Mouse (Mus musculus) midbrain, postnatal 0 days (tissue): ENCODE measurements around the gene Gm13693. TPM values are rescaled to one million over a fixed set of nuclear protein-coding genes. Genes with fewer than 3 reads are reported as not detected.

Experiments used
- ATAC-seq: fragments of 200-750 bp; cut with Nextera tagmentation; 2 replicates; pipeline ENCODE4 v1.8.0; 2017; ENCODE audit warnings: moderate number of reproducible peaks, mild to moderate bottlenecking, moderate TSS enrichment, moderate library complexity; ENCODE audit not compliant: low FRiP score
- DNase-seq: peaks from one replicate; pipeline ENCODE4 v3.0.0-alpha.2; 2015; ENCODE audit warnings: low spot score
- H3K27ac ChIP-seq: fragments of 300-500 bp; sonication (generic); 2 replicates; pipeline ENCODE4 v1.5.1; 2014; ENCODE audit warnings: low read depth, mild to moderate bottlenecking, low read length, mixed read lengths
- H3K27me3 ChIP-seq: fragments of 300-500 bp; sonication (generic); 2 replicates; pipeline ENCODE4 v1.6.1; 2014; ENCODE audit warnings: low read length, control low read depth, mixed read lengths; ENCODE audit not compliant: insufficient read depth
- H3K36me3 ChIP-seq: fragments of 300-500 bp; sonication (generic); 2 replicates; pipeline ENCODE4 v1.6.1; 2014; ENCODE audit warnings: low read length, control low read depth, mixed read lengths; ENCODE audit not compliant: insufficient read depth
- H3K4me1 ChIP-seq: fragments of 300-500 bp; sonication (generic); 2 replicates; pipeline ENCODE4 v1.6.1; 2014; ENCODE audit warnings: mild to moderate bottlenecking, control low read depth, antibody characterized with exemption, low read length, mixed read lengths; ENCODE audit not compliant: insufficient read depth
- H3K4me2 ChIP-seq: fragments of 300-500 bp; sonication (generic); 2 replicates; pipeline ENCODE4 v1.6.1; 2014; ENCODE audit warnings: low read depth, mild to moderate bottlenecking, low read length, mixed read lengths; ENCODE audit not compliant: poor library complexity, severe bottlenecking
- H3K4me3 ChIP-seq: fragments of 300-500 bp; sonication (generic); 2 replicates; pipeline ENCODE4 v1.5.1; 2014; ENCODE audit warnings: low read depth, mild to moderate bottlenecking, low read length, moderate library complexity
- H3K9ac ChIP-seq: fragments of 300-500 bp; sonication (generic); replicated peaks from 2 replicates; pipeline ENCODE4 v1.6.1; 2014; ENCODE audit warnings: mild to moderate bottlenecking, low read length, moderate library complexity, mixed read lengths; ENCODE audit not compliant: poor library complexity, severe bottlenecking
- H3K9me3 ChIP-seq: fragments of 300-500 bp; sonication (generic); 2 replicates; pipeline ENCODE4 v1.6.1; 2016; ENCODE audit warnings: low read length, control low read depth
- CTCF ChIP-seq: IDR thresholded peaks from 2 replicates; pipeline ENCODE4 v1.5.1; 2016; ENCODE audit warnings: antibody characterized with exemption, mild to moderate bottlenecking
- WGBS: fragments of 180-500 bp; shearing (Covaris S2); extraction: QIAGEN DNeasy Blood & Tissue Kit; methylation state at CpG from one replicate; pipeline ENCODE4 v1.1.7; 2014; 5-methylcytosine and 5-hydroxymethylcytosine counted together
- polyA plus RNA-seq: library from polyadenylated mRNA; unstranded; fragments of >200 nt; fragmentation: Nextera tagmentation; extraction: Ambion mirVana; gene quantifications from 2 replicates; pipeline ENCODE4 v1.2.1, GENCODE M21; 2015
- total RNA-seq: library from RNA; depleted of rRNA; stranded (reverse); fragments of >200 nt; gene quantifications from 2 replicates; pipeline ENCODE4 v1.2.3, GENCODE M21; 2014; rRNA removed

The Gm13693 gene
- total and polyA plus RNA-seq, 2 experiments from 2014 or later: not detected

DNA sequence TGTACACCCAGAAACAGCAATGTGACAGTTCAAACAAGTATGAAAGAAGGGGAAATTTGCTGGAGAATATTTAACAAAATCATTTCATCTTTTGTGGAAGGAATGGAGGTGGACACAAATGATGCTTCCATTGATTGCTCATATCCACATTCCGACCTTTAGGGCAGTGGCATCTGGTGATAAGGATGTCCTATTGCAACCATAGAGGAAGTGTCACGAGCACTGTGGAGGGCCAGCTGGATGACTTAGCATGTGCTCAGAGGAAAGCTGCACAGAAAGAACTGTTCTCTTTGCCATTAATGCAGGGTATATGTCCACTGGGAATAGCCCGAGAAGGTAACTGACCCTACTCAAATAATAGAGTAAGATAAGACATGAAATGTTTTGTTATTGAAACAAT lies 48.5 kb downstream of the Gm13693 start:
- TF ChIP-seq CTCF: no peak
- ATAC-seq: no peak
- no peaks in the 10 kb centered on the region for H3K4me1 ChIP-seq
- H3K27me3 ChIP-seq: no peaks in the 10 kb centered on the region
- no peak overlapping the region for H3K4me2 ChIP-seq
- no peak overlapping the region for H3K27ac ChIP-seq
- 85% methylated on average over 3 of the region's 3 CpGs for WGBS
- DNase-seq: no peak
- H3K36me3 ChIP-seq: no peaks in the 10 kb centered on the region
- H3K9ac ChIP-seq: no peak overlapping the region
- no peaks in the 10 kb centered on the region for H3K9me3 ChIP-seq
- no peak overlapping the region for H3K4me3 ChIP-seq

Other genes starting within 250 kb of the Gm13693 start
- 30.5 and 30.7 TPM in 2 replicates for gene Itgav, start 237.1 kb upstream of the Gm13693 start, total RNA-seq
- 26.7 and 30.8 TPM in 2 replicates for gene Itgav, start 237.1 kb upstream of the Gm13693 start, polyA plus RNA-seq
- gene Fam171b, start 148.9 kb upstream of the Gm13693 start, total RNA-seq: 98.6 and 116 TPM in 2 replicates
- gene Fam171b, start 148.9 kb upstream of the Gm13693 start, polyA plus RNA-seq: 91.8 and 97.9 TPM in 2 replicates
- not detected in 2 replicates for gene Zswim2, start 20.3 kb upstream of the Gm13693 start, total RNA-seq
- 0.12 TPM in 1 of 2 replicates, not detected in the other for gene Zswim2, start 20.3 kb upstream of the Gm13693 start, polyA plus RNA-seq
- gene Gm13698, start 5.8 kb upstream of the Gm13693 start, total RNA-seq: not detected in 2 replicates
- gene Gm13698, start 5.8 kb upstream of the Gm13693 start, polyA plus RNA-seq: not detected in 2 replicates
- gene Gm13695, start 5.8 kb downstream of the Gm13693 start, total RNA-seq: not detected in 2 replicates
- gene Gm13695, start 5.8 kb downstream of the Gm13693 start, polyA plus RNA-seq: not detected in 2 replicates
- gene Gm13696, start 11.6 kb downstream of the Gm13693 start, total RNA-seq: not detected in 2 replicates
- not detected in 2 replicates for gene Gm13696, start 11.6 kb downstream of the Gm13693 start, polyA plus RNA-seq
- gene Gm13694, start 17.4 kb downstream of the Gm13693 start, total RNA-seq: not detected in 2 replicates
- gene Gm13694, start 17.4 kb downstream of the Gm13693 start, polyA plus RNA-seq: not detected in 2 replicates
- gene Gm13697, start 23.2 kb downstream of the Gm13693 start, total RNA-seq: not detected in 2 replicates
- not detected in 2 replicates for gene Gm13697, start 23.2 kb downstream of the Gm13693 start, polyA plus RNA-seq
- gene Gm13691, start 29.1 kb downstream of the Gm13693 start, total RNA-seq: not detected in 2 replicates
- not detected in 2 replicates for gene Gm13691, start 29.1 kb downstream of the Gm13693 start, polyA plus RNA-seq